Mouse (Mus musculus) left cerebral cortex, adult 8-10 months (tissue): Measurements from ENCODE around the gene Mtrr. TPM values are rescaled to one million over a fixed set of nuclear protein-coding genes. Genes with fewer than 3 reads are reported as not detected.
A peak's percentile ranks its signal among the peaks of the same experiment; 100 is the strongest.

Experiments used
- DNase-seq, 2 experiments: peaks; one replicate each; pipeline ENCODE4 v3.0.0; 2022; ENCODE audit warnings: low spot score in 2 of 2
- total RNA-seq, 4 experiments: library from RNA; stranded (reverse); gene quantifications; 2 replicates each; pipeline ENCODE4 v1.2.4; 2022

Gene Mtrr
- total RNA-seq, result 10 to 100 TPM; 13.2 to 19.0 (median 15.5) TPM

DNA sequence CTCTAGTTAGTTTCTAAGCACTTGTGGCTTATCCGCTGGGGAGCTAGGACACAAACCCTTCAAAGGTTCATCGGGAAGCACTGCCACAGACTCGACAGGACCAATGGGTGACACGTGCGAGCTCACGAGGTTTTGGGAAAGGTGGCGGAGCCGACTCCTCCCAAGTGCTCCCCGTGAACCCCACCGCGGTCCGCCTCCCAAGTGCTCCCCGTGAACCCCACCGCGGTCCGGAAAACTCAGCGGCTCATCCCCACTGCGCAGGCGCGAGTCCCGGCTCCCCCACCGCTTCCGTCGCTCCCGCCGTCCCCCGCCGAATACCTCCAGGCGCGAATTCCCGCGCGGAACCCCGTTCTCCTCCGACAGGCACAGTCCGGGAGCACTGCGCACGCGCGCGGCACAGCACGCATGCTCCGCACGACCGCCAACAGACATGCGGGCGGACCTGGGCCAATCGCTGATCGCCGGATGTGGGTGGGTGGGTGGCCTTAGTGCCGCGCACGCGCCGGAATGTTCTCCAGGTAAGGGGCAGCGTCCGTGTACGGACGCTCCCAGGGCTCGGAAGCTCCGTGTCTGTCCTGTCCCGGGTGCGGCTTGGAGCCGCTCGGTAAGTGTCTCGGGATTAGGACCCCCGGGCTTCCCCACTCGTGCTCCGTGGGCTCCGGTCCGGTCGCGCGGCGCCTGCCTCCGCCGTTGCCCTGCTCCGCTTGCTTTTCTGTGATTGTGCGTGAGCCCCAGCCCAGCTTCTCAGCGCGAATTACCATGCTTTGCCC lies at the start of gene Mtrr, which contains the start of gene Fastkd3:
Gene Mtrr, minus strand, starts transcription at position 403 of the 770 bp plus-strand sequence.
Gene Fastkd3, plus strand, starts transcription at position 488 of the 770 bp plus-strand sequence.
- peak; percentile 97 to 98 for DNase-seq

DNA sequence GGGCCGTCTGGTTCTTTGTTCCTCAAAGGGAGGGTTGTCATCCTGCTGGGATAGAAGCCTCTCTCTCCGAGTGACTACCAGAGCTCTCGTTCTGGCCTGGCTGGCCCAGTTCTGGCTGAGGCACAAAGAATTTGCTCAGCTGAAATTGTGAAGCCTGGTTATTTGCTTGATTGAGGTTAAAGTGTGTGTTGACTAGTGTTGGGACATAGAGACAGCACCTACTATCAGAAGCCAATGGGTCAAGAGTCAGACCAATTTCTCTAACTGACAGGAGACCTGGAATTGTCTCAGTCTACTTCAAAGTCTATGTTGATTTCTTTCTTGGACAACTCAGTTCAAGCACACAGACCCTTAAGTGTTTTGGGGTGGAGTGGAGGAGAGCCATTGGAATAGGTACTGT lies 45.1 kb upstream of the Mtrr start:
- DNase-seq, result no peak

DNA sequence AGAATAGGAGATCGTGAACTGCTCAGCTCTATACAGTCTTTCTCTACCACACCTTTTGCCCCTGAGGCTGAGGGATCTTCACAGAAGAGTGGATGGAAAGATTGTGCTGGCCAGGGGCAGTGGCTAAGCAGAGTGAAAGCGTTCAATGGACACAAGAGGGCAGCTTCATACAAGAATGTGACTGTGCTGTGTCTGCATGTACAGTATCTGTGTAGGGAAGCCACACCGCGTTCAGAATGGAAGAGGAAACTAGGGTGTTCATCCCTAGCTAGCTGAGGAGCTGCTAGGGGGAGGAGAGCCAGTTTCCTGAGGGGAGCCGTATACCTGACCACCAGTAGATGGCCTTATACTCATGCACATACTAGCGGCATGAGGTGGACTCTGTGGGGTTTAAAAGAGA lies 40.8 kb upstream of the Mtrr start:
- peak in 1 of 2 experiments; percentile 41 for DNase-seq

DNA sequence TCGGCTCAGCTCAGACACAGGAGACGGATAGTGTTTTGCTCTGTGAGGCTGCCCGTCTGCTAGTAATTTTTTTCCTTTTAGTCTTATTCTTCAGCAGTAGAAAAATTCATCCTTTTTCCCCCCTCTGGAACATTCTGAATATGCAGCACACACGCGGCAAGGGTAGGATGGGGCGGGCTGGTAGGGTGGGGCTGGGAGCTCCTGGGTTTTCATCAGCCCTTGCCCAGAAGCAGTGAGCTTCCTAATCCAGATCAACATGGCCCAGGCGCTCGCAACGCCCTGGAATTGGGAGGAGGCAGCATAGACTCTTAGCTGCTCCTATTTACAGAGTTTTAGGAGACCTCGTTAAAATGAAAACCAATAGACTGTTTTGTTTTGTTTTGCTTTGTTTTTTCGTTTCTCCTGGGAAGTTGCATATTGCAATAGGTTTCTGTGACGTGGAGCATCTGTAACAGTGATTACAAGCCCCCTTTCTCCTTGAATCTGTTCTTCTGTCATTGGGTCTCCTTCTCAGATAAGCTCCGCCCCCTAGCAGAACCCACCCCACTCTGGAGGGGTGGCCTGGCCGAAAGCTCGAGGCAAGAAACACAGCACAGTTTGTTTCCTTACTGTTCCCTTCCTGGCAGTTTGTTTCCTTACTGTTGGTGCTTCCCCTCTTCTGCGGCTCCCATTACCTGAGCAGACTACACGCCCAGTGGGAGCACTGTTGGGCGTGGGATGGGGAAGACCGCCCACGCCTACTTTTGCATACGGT lies 25.9 kb upstream of the Mtrr start:
- DNase-seq, result no peak

DNA sequence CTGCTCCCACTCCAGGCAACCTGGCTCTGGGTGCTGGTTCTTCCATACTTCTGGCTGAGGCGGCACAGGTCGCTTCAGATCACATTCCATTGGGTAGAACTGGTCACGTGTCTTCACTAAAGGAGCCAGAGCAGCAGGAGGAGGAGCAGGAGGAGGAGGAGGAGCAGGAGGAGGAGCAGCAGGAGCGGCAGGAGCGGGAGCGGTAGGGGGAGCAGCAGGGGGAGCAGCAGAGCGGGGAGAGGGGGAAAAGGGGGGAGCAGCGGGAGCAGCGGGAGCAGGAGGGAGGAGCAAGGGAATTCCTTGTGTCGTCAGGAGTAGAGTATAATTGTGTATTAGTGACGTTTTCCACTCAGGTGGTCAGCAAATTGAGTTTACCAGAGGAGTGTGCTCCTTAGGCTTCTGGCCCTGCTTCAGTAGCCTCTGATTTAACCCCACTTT lies 23.8 kb upstream of the Mtrr start:
- DNase-seq, result peak in 1 of 2 experiments; percentile 42

DNA sequence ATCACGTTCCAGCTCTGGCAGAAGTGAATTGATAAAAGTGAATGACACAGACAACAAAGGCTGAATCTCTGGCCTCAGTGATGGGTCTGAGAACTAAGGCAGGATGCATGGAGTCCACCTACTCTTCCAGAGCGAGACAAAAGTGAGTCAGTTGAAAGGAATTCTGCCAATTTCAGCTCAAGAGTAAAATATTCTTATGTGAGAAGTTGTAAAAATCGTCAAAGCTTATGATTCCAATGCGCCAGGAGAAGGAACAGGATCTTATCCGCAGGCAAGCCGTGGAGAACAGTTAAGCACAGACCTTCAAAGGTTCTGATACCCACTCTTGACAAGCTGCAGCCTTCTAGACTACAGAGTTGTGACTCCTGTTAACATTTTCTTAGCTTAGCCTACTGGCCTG lies 21.1 kb upstream of the Mtrr start:
- peak in 1 of 2 experiments; percentile 36 for DNase-seq

DNA sequence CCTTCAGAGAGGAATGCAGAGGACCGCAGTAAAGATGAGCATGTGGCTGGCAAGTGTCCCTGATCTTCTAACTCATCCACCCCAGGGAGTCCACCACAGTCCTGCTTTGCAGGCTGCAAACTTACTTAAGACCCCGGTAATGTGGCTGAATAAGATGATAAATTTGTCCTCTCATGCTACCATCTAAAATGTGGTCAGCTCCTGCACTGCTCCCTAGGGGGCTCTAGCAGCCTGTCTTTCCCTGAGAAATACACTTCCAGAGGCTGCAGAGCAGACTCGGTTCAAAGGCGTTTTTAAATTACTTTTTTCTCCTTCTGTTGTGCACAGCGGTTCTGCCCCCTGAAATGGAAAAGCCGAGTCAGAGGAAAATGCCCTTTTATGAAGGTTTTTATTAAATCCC lies 19.2 kb upstream of the Mtrr start:
- no peak for DNase-seq

- DNase-seq, result no peak
Observed at GRCm38 (mm10) chr13:68598953-68599352, 17.0 kb upstream of the Mtrr start.

DNA sequence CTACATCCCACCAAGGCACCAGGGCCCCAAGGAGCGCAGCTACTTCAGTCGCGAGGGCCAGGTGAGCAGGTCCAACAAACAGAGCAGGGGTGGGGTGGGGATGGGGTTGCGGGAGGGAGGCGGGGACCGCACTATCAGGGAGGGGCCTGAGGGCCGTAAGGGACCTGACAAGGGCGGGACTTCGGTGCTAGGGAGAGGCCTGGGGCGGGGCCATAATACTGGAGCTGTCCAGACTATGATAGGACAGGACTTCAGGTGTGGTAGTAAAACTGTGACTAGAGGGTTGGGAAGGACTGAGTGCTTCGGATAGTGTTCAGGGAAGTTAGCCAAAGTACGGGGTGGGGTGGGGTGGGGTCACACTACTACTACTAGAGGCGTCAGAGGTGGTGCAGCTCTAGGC lies 15.7 kb upstream of the Mtrr start:
- DNase-seq, result no peak

DNA sequence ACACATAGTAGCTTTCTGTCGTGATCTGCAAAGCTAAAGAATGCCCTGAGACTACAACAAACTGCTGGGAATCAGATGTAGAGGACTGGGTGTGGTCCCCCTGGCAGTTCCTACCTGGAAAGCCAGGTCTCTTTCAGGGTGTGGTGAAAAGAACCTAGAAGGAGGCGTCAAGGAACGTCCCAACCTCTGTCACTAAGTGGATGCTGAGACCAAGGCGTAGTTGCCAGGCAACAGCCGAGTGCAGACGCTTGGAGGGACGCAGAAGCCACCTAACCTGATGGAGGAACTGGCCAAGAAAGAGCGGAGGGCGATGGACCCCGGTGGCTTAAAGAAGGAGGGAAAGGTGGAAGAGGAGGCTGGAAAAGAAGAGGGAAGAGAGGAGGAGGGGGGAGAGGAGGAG lies 15.2 kb upstream of the Mtrr start, which contains the start of gene 1700001L19Rik:
Gene 1700001L19Rik, plus strand, starts transcription at position 223 of the 400 bp plus-strand sequence.
- peak in 1 of 2 experiments; percentile 44 for DNase-seq

DNA sequence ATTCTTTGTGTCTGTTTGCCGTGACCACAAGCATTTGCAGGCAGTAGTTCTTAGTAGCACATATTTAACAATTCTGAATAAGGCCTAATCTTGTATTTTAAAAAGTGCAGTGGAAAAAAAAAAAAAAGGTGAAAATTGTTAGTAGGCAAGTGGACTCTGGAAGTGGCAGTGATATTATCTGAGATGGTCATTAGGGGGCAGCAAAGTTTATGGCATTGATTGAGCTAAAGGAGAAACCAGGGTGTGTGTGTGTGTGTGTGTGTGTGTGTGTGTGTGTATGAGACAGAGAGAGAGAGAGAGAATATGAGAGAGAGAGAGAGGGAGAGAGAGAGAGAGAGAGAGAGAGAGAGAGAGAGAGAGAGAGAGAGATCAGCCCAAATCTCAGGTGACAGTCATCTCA lies 11.8 kb upstream of the Mtrr start:
- DNase-seq, result no peak

- no peak for DNase-seq
Observed at GRCm38 (mm10) chr13:68588352-68588751, 6.4 kb upstream of the Mtrr start.

DNA sequence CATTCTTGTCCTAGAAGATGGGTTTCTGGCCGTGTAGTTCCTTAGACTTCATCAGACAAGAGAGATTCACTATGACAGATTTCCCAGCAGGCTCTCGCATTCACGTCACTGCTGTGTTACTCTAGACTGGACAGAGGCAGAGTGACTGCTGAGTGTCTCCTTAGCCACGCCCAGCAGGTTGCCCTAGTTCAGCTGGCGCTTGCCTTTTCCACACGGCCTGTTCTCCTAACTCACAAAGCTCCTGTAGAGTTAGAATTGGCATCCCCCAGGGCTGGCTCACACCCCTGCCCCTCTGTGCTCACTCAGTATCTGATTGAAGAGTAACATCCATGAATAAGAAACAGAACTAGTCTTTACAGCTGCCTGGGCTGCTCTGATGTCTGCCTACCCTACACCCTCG lies 3.5 kb upstream of the Mtrr start:
- DNase-seq, result no peak

GRCm38 (mm10) chr13:68583961-68584360 lies 2.0 kb upstream of the Mtrr start:
- no peak for DNase-seq

GRCm38 (mm10) chr13:68582517-68582780 lies 500 bp upstream of the Mtrr start:
- peak in 1 of 2 experiments; percentile 18 for DNase-seq

GRCm38 (mm10) chr13:68581086-68581740 lies 736 bp downstream of the Mtrr start:
- DNase-seq, result no peak

DNA sequence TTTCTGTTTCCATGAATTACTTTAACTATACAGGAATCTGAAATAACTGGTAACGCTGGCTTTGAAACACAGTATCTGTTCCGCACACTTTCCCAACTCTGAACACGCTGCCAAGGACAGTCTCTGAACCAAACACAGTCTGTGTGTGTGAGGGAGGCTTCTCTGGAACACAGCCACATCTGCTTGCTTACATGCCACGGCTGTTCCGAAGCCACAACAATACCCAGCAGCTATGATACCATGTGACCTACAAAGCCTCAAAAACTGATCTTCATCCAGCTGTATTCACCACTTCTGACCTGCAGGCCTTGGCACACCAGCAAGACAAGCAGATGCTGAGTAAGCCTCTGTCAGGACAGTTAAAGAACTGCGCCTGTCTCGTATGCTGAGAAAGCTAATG lies 4.0 kb downstream of the Mtrr start:
- peak in 1 of 2 experiments; percentile 71 for DNase-seq

- DNase-seq, result no peak
Observed at GRCm38 (mm10) chr13:68574398-68574797, 7.6 kb downstream of the Mtrr start.

GRCm38 (mm10) chr13:68572966-68573913 lies 8.7 kb downstream of the Mtrr start:
- DNase-seq, result no peak

- DNase-seq, result no peak
Observed at GRCm38 (mm10) chr13:68572247-68572646, 9.7 kb downstream of the Mtrr start.
